Mouse (Mus musculus) adrenal gland, adult (tissue): ENCODE data around the gene G3bp1.

Experiments
- DNase-seq, 2 experiments: peaks; one replicate each; pipeline ENCODE4 v3.0.0; 2022 to 2023; ENCODE audit warnings: low spot score in 1 of 2; ENCODE audit not compliant: inconsistent age in 2 of 2

G3bp1 gene

DNA sequence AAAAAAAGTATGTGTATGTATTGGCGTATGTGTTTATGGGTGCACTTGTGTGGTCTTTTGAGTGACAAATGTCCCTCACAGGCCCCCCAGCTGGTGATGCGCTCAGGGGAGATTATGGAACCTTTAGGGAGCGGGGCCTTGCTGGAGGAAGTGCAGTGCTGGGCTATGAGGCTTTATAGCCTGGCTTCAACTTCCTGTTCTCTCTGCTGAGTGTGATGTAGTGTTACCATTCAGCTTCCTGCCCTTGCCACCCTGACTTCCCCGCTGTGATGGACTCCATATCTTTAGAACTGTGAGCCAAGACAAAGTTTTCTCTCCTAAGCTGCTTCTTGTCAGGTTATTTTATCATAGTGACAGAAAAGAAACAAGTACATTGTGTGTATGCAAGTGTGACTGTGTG is 73.2 kb downstream of the G3bp1 start:
- DNase-seq: no peak

DNA sequence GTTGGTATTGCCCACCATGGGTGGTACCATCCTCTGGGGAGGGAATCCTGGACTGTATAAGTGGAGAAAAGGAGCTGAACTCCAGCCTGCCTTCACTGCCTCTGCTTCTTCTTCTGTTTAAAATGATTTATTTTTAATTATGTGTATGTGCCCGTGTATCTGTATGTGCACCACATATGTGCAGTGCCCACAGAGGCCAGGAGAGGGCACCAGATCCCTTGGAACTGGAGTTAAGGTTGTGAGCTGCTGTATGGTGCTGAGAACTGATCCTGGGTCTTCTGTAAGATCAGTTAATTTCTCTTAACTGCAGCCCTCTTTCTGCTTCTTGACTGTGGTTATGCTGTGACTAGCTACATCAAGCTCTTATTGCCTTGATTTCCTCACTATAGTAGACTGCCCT is 76.2 kb downstream of the G3bp1 start:
- DNase-seq: no peak
